Mouse (Mus musculus) neural tube, embryonic 12.5 days (tissue): ENCODE measurements around the gene Olfr1105. TPM values are rescaled to one million over a fixed set of nuclear protein-coding genes. Genes with fewer than 3 reads are reported as not detected.

ENCODE experiments used
- ATAC-seq: fragments of 200-750 bp; cut with Nextera tagmentation; 2 replicates; pipeline ENCODE4 v1.8.0; 2017; ENCODE audit warnings: low read depth, mild to moderate bottlenecking, moderate TSS enrichment, moderate library complexity; ENCODE audit not compliant: low FRiP score
- H3K27ac ChIP-seq: fragments of 300-500 bp; sonication (generic); 2 replicates; pipeline ENCODE4 v1.5.1; 2016
- H3K27me3 ChIP-seq: fragments of 300-500 bp; sonication (generic); replicated peaks from 2 replicates; pipeline ENCODE4 v1.6.1; 2016; ENCODE audit warnings: mild to moderate bottlenecking
- H3K36me3 ChIP-seq: fragments of 300-500 bp; sonication (generic); 2 replicates; pipeline ENCODE4 v1.6.1; 2016; ENCODE audit warnings: mild to moderate bottlenecking
- H3K4me1 ChIP-seq: fragments of 300-500 bp; sonication (generic); 2 replicates; pipeline ENCODE4 v1.6.1; 2016
- H3K4me2 ChIP-seq: fragments of 300-500 bp; sonication (generic); replicated peaks from 2 replicates; pipeline ENCODE4 v1.6.1; 2016; ENCODE audit warnings: mild to moderate bottlenecking
- H3K4me3 ChIP-seq: fragments of 300-500 bp; sonication (generic); 2 replicates; pipeline ENCODE4 v1.5.1; 2016
- H3K9ac ChIP-seq: fragments of 300-500 bp; sonication (generic); 2 replicates; pipeline ENCODE4 v1.6.1; 2016; ENCODE audit warnings: mild to moderate bottlenecking
- H3K9me3 ChIP-seq: fragments of 300-500 bp; sonication (generic); 2 replicates; pipeline ENCODE4 v1.6.1; 2016; ENCODE audit warnings: mild to moderate bottlenecking
- WGBS: fragments of 180-500 bp; shearing (Covaris S2); methylation state at CpG from one replicate; pipeline ENCODE4 v1.1.7; 2016; 5-methylcytosine and 5-hydroxymethylcytosine counted together
- polyA plus RNA-seq: library from polyadenylated mRNA; unstranded; fragments of >200 nt; fragmentation: Nextera tagmentation; extraction: Ambion mirVana; gene quantifications from 2 replicates; pipeline ENCODE4 v1.2.1, GENCODE M21; 2016

Olfr1105 gene
- polyA plus RNA-seq, result not detected in 2 replicates

DNA sequence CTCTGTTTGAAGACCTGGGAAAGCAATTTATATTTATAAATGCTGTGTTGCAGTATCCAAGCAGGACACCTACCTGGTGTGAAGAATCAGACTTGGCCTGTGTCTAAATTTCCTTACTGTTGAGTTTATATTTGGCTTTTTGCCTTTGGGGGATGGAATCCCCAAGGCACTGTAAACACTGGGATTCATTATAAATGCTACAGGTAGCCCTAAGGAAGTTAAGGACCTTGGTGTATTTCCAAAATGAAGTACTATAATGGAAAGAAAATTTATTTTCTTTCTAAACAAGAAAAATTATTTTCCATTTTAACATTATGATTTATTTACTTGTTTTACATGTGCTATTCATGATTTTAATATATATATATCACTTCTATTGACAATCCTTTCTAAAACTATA lies at the start of gene Olfr1105:
Gene Olfr1105 (minus strand): TSS at position 101 of the 400 bp plus-strand sequence.
- no peaks in the 10 kb centered on the region for H3K27me3 ChIP-seq
- no peak within 1 kb of the TSS for H3K4me2 ChIP-seq
- H3K4me3 ChIP-seq, result no peak within 1 kb of the TSS
- no peaks in the 10 kb centered on the region for H3K9me3 ChIP-seq
- no peak within 1 kb of the TSS for H3K27ac ChIP-seq
- H3K9ac ChIP-seq, result no peak within 1 kb of the TSS
- ATAC-seq, result no peak
- no peaks in the 10 kb centered on the region for H3K36me3 ChIP-seq
- no peaks in the 10 kb centered on the region for H3K4me1 ChIP-seq

DNA sequence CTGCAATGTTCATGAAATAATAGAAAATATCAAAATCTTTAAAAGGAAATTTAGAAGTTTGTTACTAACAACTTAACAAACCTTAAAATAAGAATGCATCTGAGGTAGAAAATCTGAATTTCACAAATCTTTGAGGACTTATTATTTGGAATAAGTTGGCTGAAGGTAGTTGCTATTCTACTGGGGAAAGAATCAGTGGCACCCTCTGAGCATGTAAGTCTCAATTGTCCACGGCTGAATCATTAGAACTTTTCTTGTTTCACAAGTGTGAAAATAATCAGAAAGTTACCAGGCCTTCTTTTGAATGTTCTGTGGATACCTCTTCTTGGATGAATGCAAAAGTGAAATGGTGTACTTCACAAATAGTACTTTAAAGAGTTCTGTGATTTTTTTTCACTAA lies 39.4 kb upstream of the Olfr1105 start, which contains the start of gene Olfr1107:
Gene Olfr1107 (minus strand): TSS at position 101 of the 400 bp plus-strand sequence.
- Histone ChIP-seq H3K9ac (no peak within 1 kb of the TSS), H3K27ac (no peak within 1 kb of the TSS), H3K4me2 (no peak within 1 kb of the TSS), H3K27me3 (no peaks in the 10 kb centered on the region), H3K4me1 (no peaks in the 10 kb centered on the region), H3K4me3 (no peak within 1 kb of the TSS), H3K9me3 (no peaks in the 10 kb centered on the region), H3K36me3 (no peaks in the 10 kb centered on the region)
- ATAC-seq, result no peak
- 88% methylated on average over 1 of the region's 1 CpGs for WGBS

DNA sequence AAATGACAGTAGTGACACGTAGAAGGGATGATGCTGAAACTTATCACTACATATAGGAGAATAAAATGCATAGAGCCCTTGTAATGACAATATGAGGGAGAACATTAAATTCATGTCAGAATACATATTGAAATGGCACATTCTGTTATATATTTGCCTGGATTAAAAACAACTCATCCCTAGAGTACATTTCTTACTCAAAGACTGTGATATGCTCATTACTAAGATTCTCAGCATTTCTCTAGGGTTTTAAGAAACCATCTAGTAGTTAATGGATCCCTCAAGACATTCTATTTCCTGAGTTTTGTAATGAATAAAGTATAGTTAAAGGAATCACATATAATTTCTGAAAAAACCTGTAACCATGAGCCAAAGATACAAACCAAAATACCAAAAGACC lies 15.8 kb upstream of the Olfr1105 start, which contains the start of gene Olfr1106:
Gene Olfr1106 (minus strand): TSS at position 101 of the 400 bp plus-strand sequence.
- ATAC-seq, result no peak
- H3K4me2 ChIP-seq, result no peak within 1 kb of the TSS

DNA sequence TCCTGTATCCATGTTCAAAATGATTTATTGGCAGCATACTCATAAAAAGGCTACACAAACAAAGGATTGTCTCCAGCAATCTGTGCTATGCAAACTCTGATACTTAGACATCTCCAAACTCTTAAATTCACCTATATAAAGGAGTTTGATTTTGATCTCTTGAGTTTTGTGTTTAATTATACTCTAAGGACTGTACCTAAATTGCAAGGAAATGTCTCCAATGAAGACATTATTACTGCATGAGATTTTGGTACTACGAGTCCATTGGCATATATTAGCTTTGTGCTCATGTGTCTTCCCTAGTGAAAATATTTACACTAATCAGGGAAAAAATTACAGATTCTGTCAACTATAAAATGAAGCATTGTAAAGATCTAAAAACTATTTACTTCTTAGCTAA lies 9.4 kb downstream of the Olfr1105 start, which contains the start of gene Olfr1104:
Gene Olfr1104 (minus strand): TSS at position 101 of the 400 bp plus-strand sequence.
- H3K9ac ChIP-seq, result no peak within 1 kb of the TSS
- H3K4me2 ChIP-seq, result no peak within 1 kb of the TSS
- no peak within 1 kb of the TSS for H3K27ac ChIP-seq
- no peaks in the 10 kb centered on the region for H3K9me3 ChIP-seq
- 86% methylated on average over 1 of the region's 1 CpGs for WGBS
- no peak for ATAC-seq
- no peak within 1 kb of the TSS for H3K4me3 ChIP-seq
- no peaks in the 10 kb centered on the region for H3K4me1 ChIP-seq
- H3K27me3 ChIP-seq, result no peaks in the 10 kb centered on the region
- no peaks in the 10 kb centered on the region for H3K36me3 ChIP-seq

More for the DNA sequence above, 15.8 kb upstream of the Olfr1105 start, which contains the start of gene Olfr1106:
- 78% methylated on average over 1 of the region's 1 CpGs for WGBS
- Histone ChIP-seq H3K27ac (no peak within 1 kb of the TSS), H3K9ac (no peak within 1 kb of the TSS), H3K4me1 (no peaks in the 10 kb centered on the region), H3K9me3 (no peaks in the 10 kb centered on the region), H3K27me3 (no peaks in the 10 kb centered on the region), H3K4me3 (no peak within 1 kb of the TSS), H3K36me3 (no peaks in the 10 kb centered on the region)

DNA sequence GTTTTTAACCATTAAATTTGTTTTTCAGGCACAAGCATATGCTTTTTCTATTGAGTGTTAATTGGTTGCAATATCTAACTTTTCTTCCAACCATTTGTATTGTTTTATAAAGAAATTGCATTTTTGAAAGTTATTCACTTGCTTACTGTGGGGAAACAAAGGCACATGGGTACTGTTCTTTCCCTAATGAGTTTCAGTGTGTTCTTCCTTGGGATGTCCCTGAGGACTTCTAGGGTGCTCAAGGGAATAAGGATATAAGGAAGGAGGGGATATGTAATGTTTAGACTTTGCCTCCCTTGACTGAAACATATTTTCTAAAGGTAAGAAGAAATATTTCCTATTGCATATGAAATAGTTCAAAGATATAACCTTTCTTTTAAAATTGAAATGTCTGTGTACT lies 38.2 kb downstream of the Olfr1105 start, which contains the start of gene Olfr1102:
Gene Olfr1102 (plus strand): TSS at position 301 of the 400 bp plus-strand sequence.
- ATAC-seq, result no peak
- Histone ChIP-seq H3K9me3 (no peaks in the 10 kb centered on the region), H3K9ac (no peak within 1 kb of the TSS), H3K4me3 (no peak within 1 kb of the TSS), H3K27me3 (no peaks in the 10 kb centered on the region), H3K4me2 (no peak within 1 kb of the TSS), H3K4me1 (no peaks in the 10 kb centered on the region), H3K36me3 (no peaks in the 10 kb centered on the region), H3K27ac (no peak within 1 kb of the TSS)

DNA sequence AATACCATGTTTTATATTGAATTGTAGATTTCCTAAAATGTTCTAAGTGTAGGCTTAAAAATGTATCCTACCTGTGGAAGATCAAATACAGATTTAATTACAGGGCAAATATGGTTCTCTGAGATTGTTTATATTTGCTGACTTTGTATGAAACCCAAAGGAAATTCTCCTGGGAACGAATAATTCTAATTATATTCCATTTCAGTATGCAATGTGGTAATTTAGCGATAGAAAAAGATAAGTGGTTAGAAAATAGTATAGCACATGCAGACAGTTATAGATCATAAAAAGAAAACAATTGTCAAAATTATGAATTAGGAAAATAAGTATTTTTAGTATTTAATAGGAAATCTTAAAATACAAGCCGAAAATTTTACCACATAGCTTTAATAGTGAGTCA lies 45.2 kb downstream of the Olfr1105 start, which contains the start of gene Olfr1101:
Gene Olfr1101 (minus strand): TSS at position 101 of the 400 bp plus-strand sequence.
- Histone ChIP-seq H3K36me3 (no peaks in the 10 kb centered on the region), H3K4me1 (no peaks in the 10 kb centered on the region), H3K9me3 (no peaks in the 10 kb centered on the region), H3K27me3 (no peaks in the 10 kb centered on the region), H3K27ac (no peak within 1 kb of the TSS), H3K4me2 (no peak within 1 kb of the TSS), H3K9ac (no peak within 1 kb of the TSS), H3K4me3 (no peak within 1 kb of the TSS)
- ATAC-seq, result no peak
- whole genome bisulfite sequencing, result 86% methylated on average over 3 of the region's 3 CpGs

Other genes with a start within 250 kb of the Olfr1105 start
- not detected in 2 replicates for gene Olfr141, start 226.5 kb downstream of the Olfr1105 start, polyA plus RNA-seq
- not detected in 2 replicates for gene Olfr1094, start 211.9 kb downstream of the Olfr1105 start, polyA plus RNA-seq
- not detected in 2 replicates for gene Olfr1095, start 184.8 kb downstream of the Olfr1105 start, polyA plus RNA-seq
- gene Gm13723, start 161.7 kb downstream of the Olfr1105 start, polyA plus RNA-seq, result not detected in 2 replicates
- gene Olfr1097, start 144.3 kb downstream of the Olfr1105 start, polyA plus RNA-seq, result not detected in 2 replicates
- not detected in 2 replicates for gene Olfr1098, start 112.0 kb downstream of the Olfr1105 start, polyA plus RNA-seq
- not detected in 2 replicates for gene Olfr1099, start 75.8 kb downstream of the Olfr1105 start, polyA plus RNA-seq
- not detected in 2 replicates for gene Olfr1100, start 56.6 kb downstream of the Olfr1105 start, polyA plus RNA-seq
- gene Olfr1101, start 45.3 kb downstream of the Olfr1105 start, polyA plus RNA-seq, result not detected in 2 replicates
- not detected in 2 replicates for gene Olfr1102, start 38.1 kb downstream of the Olfr1105 start, polyA plus RNA-seq
- not detected in 2 replicates for gene Olfr1104, start 9.5 kb downstream of the Olfr1105 start, polyA plus RNA-seq
- not detected in 2 replicates for gene Olfr1106, start 15.7 kb upstream of the Olfr1105 start, polyA plus RNA-seq
- gene Olfr1107, start 39.3 kb upstream of the Olfr1105 start, polyA plus RNA-seq, result not detected in 2 replicates
- not detected in 2 replicates for gene Olfr1109, start 59.5 kb upstream of the Olfr1105 start, polyA plus RNA-seq
- gene Olfr259, start 78.0 kb upstream of the Olfr1105 start, polyA plus RNA-seq, result not detected in 2 replicates
- not detected in 2 replicates for gene Olfr1110, start 103.8 kb upstream of the Olfr1105 start, polyA plus RNA-seq
- gene Olfr1111, start 116.1 kb upstream of the Olfr1105 start, polyA plus RNA-seq, result not detected in 2 replicates
- not detected in 2 replicates for gene Olfr1112, start 151.3 kb upstream of the Olfr1105 start, polyA plus RNA-seq
- not detected in 2 replicates for gene Olfr1113, start 172.4 kb upstream of the Olfr1105 start, polyA plus RNA-seq
- not detected in 2 replicates for gene Olfr1115, start 211.5 kb upstream of the Olfr1105 start, polyA plus RNA-seq
- gene Olfr1116, start 231.0 kb upstream of the Olfr1105 start, polyA plus RNA-seq, result not detected in 2 replicates